ENCODE assay signal across 11 mouse cellular contexts in the genomic region with DNA sequence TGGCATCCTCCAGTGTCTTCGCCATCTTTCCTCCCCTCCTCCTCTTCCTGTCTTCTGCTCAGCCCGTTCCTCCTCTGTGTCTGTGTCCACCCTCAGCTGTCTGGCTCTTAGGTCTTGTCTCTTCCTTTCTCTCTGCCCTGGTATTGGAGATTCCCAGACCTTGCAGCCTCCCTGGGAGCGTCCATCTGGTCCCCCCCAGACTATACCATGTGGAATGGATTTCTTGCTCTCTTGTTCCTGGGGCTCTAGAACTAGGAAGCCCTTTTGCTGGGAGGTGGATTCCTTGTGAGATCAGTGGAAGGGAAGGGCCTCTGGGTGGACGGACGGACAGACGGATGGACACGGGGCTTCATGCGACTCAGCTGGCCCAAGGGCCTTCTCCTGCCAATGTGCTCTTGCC. TPM values are rescaled to one million over a fixed set of nuclear protein-coding genes. Genes with fewer than 3 reads are reported as not detected.
A peak's percentile ranks its signal among the peaks of the same experiment; 100 is the strongest.
DNase-seq lines count a peak whose midpoint lies in the region; ATAC-seq and TF ChIP-seq lines count a peak whose summit lies in the region.
"Had no signal": no experiment of that assay in that cellular context is flagged by ENCODE, and none has a peak within 500 bp of the region (broad histone marks: within the 10 kb centered on the region; RNA-seq: fewer than 3 reads in every experiment).

No protein-coding gene starts in this region.

- 0 out of 2 replicates have a peak overlapping the region, but pooled peaks have one; percentile 10 for H3K4me3 ChIP-seq in heart, embryonic 10.5 days
- H3K4me3 ChIP-seq in G1E (ENCODE audit: low read depth, low read length), result peak overlapping the region; percentile 61; the same call in 1 of the 2 replicates
- no peak overlapping the region for H3K4me3 ChIP-seq in forebrain, embryonic 12.5 days (replicated peaks)
- peak overlapping the region; percentile 84 for H3K4me3 ChIP-seq in liver, embryonic 16.5 days (ENCODE audit: low read depth, low read length)

- TF ChIP-seq CTCF in G1E (IDR thresholded peaks at IDR 0.05; ENCODE audit: low read depth, low read length), result no peak

- H3K4me2 ChIP-seq in forebrain, embryonic 12.5 days, result peak overlapping the region; percentile 97; the same call in 1 of the 2 replicates
- peak overlapping the region; percentile 97 for H3K4me2 ChIP-seq in liver, embryonic 16.5 days (ENCODE audit: low read depth, low read length)

- H3K27ac ChIP-seq in heart, embryonic 10.5 days, result peak overlapping the region; percentile 96
- 0 out of 2 replicates have a peak overlapping the region, but pooled peaks have one; percentile 2 for H3K27ac ChIP-seq in forebrain, embryonic 12.5 days
- peak overlapping the region; percentile 58 for H3K27ac ChIP-seq in liver, embryonic 16.5 days (ENCODE audit: low read length)

- H3K36me3 ChIP-seq in heart, embryonic 10.5 days, result peaks cover 64% of the 10 kb centered on the region
- peaks cover 93% of the 10 kb centered on the region for H3K36me3 ChIP-seq in G1E (replicated peaks)
- H3K36me3 ChIP-seq in forebrain, embryonic 12.5 days (replicated peaks), result peaks cover 51% of the 10 kb centered on the region
- peaks cover 9% of the 10 kb centered on the region for H3K36me3 ChIP-seq in liver, embryonic 16.5 days (ENCODE audit: control insufficient read depth, insufficient read depth)

- WGBS in heart, embryonic 10.5 days, result 85% methylated on average over 8 of the region's 8 CpGs
- WGBS in forebrain, embryonic 12.5 days, result 87% methylated on average over 8 of the region's 8 CpGs
- 70% methylated on average over 8 of the region's 8 CpGs for WGBS in liver, embryonic 16.5 days (ENCODE audit: insufficient replicate concordance)

- H3K9ac ChIP-seq in forebrain, embryonic 12.5 days, result no peak overlapping the region
- peak overlapping the region; percentile 87 for H3K9ac ChIP-seq in liver, embryonic 16.5 days (ENCODE audit: low read depth, low read length)

- H3K4me1 ChIP-seq in heart, embryonic 10.5 days, result peaks cover 83% of the 10 kb centered on the region
- peaks cover 96% of the 10 kb centered on the region for H3K4me1 ChIP-seq in G1E (ENCODE audit: insufficient read depth, low read depth, low read length)
- H3K4me1 ChIP-seq in forebrain, embryonic 12.5 days, result peaks cover 66% of the 10 kb centered on the region
- peaks cover 92% of the 10 kb centered on the region for H3K4me1 ChIP-seq in liver, embryonic 16.5 days (ENCODE audit: control insufficient read depth, low read depth, low read length)

- H3K27me3 ChIP-seq in heart, embryonic 10.5 days (ENCODE audit: insufficient read depth, poor library complexity, severe bottlenecking), result no peaks in the 10 kb centered on the region
- H3K27me3 ChIP-seq in G1E (ENCODE audit: insufficient read depth, low read length), result no peaks in the 10 kb centered on the region
- H3K27me3 ChIP-seq in forebrain, embryonic 12.5 days, result no peaks in the 10 kb centered on the region
- H3K27me3 ChIP-seq in liver, embryonic 16.5 days (ENCODE audit: control insufficient read depth, insufficient read depth, low read depth, low read length), result no peaks in the 10 kb centered on the region

- intact Hi-C loops in heart, postnatal 36 days (cut with DNase I), result no loop called here

- no peak for DNase-seq in heart, embryonic 10.5 days (ENCODE audit: low spot score)
- no peak for DNase-seq in heart, postnatal 36 days
- no peak for DNase-seq in G1E (ENCODE audit: low spot score)
- DNase-seq in adrenal gland, postnatal 36 days, result no peak
- no peak for DNase-seq in yolk sac, embryonic 10.5 days (ENCODE audit: low spot score)
- DNase-seq in ovary, postnatal 14 days (ENCODE audit: low spot score), result no peak
- DNase-seq: kidney, adult 8-10 months; lung, postnatal 36 days had no signal

- ATAC-seq in G1E (ENCODE audit: extremely low read depth, insufficient number of reproducible peaks, low FRiP score, poor library complexity, severe bottlenecking), result no peak
- no peak for ATAC-seq in forebrain, embryonic 12.5 days (ENCODE audit: low FRiP score)
- ATAC-seq in liver, embryonic 16.5 days (ENCODE audit: low read depth), result no peak
- ATAC-seq: CD4-positive, CD25-positive, alpha-beta regulatory T cell, adult 4 months had no signal

- no peaks in the 10 kb centered on the region for H3K9me3 ChIP-seq in heart, embryonic 10.5 days
- no peaks in the 10 kb centered on the region for H3K9me3 ChIP-seq in G1E (replicated peaks)
- H3K9me3 ChIP-seq in forebrain, embryonic 12.5 days, result no peaks in the 10 kb centered on the region
- H3K9me3 ChIP-seq in liver, embryonic 16.5 days (replicated peaks; ENCODE audit: control insufficient read depth, low read length), result no peaks in the 10 kb centered on the region

RNA-seq across cellular contexts. Expression of a gene that starts 5.3 kb away (rescaled TPM):
- polyA plus RNA-seq in heart, embryonic 10.5 days (2016; fragmentation: Nextera tagmentation; extraction: Ambion mirVana), result 8.5 and 12.5 TPM in 2 replicates
- total RNA-seq in heart, postnatal 36 days (2021), result 10 to 100 TPM; 46.3 to 50.8 TPM
- total RNA-seq in G1E (2014; fragmentation: Nextera tagmentation) (87.8 and 117 TPM in 2 replicates), G1E (2017) (68.2 and 83.2 TPM in 2 replicates)
- 207 and 233 TPM in 2 replicates for polyA plus RNA-seq in G1E (2012)
- 16.6 and 17.7 TPM in 2 replicates for polyA plus RNA-seq in forebrain, embryonic 12.5 days (2016; fragmentation: Nextera tagmentation; extraction: Ambion mirVana)
- 7.1 and 7.6 TPM in 2 replicates for polyA plus RNA-seq in liver, embryonic 16.5 days (2015; fragmentation: Nextera tagmentation; extraction: Ambion mirVana)
- total RNA-seq in adrenal gland, postnatal 36 days (2021), result 100 to 1,000 TPM; 119 to 120 TPM

RNA-seq across cellular contexts. Expression of a gene that starts 13.6 kb away (rescaled TPM):
- 15.1 and 18.8 TPM in 2 replicates for polyA plus RNA-seq in heart, embryonic 10.5 days (2016; fragmentation: Nextera tagmentation; extraction: Ambion mirVana)
- 1 to 10 TPM; 1.2 to 1.3 TPM for total RNA-seq in heart, postnatal 36 days (2021)
- total RNA-seq in G1E (2014; fragmentation: Nextera tagmentation) (71.8 and 84.9 TPM in 2 replicates), G1E (2017) (26.1 and 30.0 TPM in 2 replicates)
- polyA plus RNA-seq in G1E (2012), result 356 and 518 TPM in 2 replicates
- polyA plus RNA-seq in forebrain, embryonic 12.5 days (2016; fragmentation: Nextera tagmentation; extraction: Ambion mirVana), result 80.5 and 86.7 TPM in 2 replicates
- polyA plus RNA-seq in liver, embryonic 16.5 days (2015; fragmentation: Nextera tagmentation; extraction: Ambion mirVana), result 27.2 and 34.7 TPM in 2 replicates
- 1 to 10 TPM; 3.2 to 3.4 TPM for total RNA-seq in adrenal gland, postnatal 36 days (2021)

RNA-seq across cellular contexts. Expression of a gene that starts 20.0 kb away (rescaled TPM):
- 12.5 and 25.8 TPM in 2 replicates for polyA plus RNA-seq in heart, embryonic 10.5 days (2016; fragmentation: Nextera tagmentation; extraction: Ambion mirVana)
- 100 to 1,000 TPM; 185 to 189 TPM for total RNA-seq in heart, postnatal 36 days (2021)
- total RNA-seq in G1E (2014; fragmentation: Nextera tagmentation) (not detected in 2 replicates), G1E (2017) (0.06 and 0.87 TPM in 2 replicates)
- polyA plus RNA-seq in G1E (2012), result not detected in 2 replicates
- not detected in 2 replicates for polyA plus RNA-seq in forebrain, embryonic 12.5 days (2016; fragmentation: Nextera tagmentation; extraction: Ambion mirVana)
- 0.86 and 0.96 TPM in 2 replicates for polyA plus RNA-seq in liver, embryonic 16.5 days (2015; fragmentation: Nextera tagmentation; extraction: Ambion mirVana)
- total RNA-seq in adrenal gland, postnatal 36 days (2021), result not detected
- polyA plus RNA-seq: CD4-positive, CD25-positive, alpha-beta regulatory T cell, adult 4 months had no signal

RNA-seq across cellular contexts. Expression of a gene that starts 28.7 kb away (rescaled TPM):
- polyA plus RNA-seq in heart, embryonic 10.5 days (2016; fragmentation: Nextera tagmentation; extraction: Ambion mirVana), result 0.22 TPM in 1 of 2 replicates, not detected in the other
- total RNA-seq in heart, postnatal 36 days (2021), result not detected
- not detected in 2 replicates for total RNA-seq in G1E (2014; fragmentation: Nextera tagmentation)
- total RNA-seq in G1E (2017), result not detected in 2 replicates
- not detected in 2 replicates for polyA plus RNA-seq in G1E (2012)
- polyA plus RNA-seq in forebrain, embryonic 12.5 days (2016; fragmentation: Nextera tagmentation; extraction: Ambion mirVana), result not detected in 2 replicates
- polyA plus RNA-seq in liver, embryonic 16.5 days (2015; fragmentation: Nextera tagmentation; extraction: Ambion mirVana), result not detected in 2 replicates
- total RNA-seq in adrenal gland, postnatal 36 days (2021), result not detected
- polyA plus RNA-seq: CD4-positive, CD25-positive, alpha-beta regulatory T cell, adult 4 months had no signal

RNA-seq across cellular contexts. Expression of a gene that starts 45.1 kb away (rescaled TPM):
- 27.4 and 41.1 TPM in 2 replicates for polyA plus RNA-seq in heart, embryonic 10.5 days (2016; fragmentation: Nextera tagmentation; extraction: Ambion mirVana)
- total RNA-seq in heart, postnatal 36 days (2021), result 100 to 1,000 TPM; 439 to 481 TPM
- total RNA-seq in G1E (2014; fragmentation: Nextera tagmentation), result 40.3 and 46.1 TPM in 2 replicates
- 3.7 and 3.9 TPM in 2 replicates for total RNA-seq in G1E (2017)
- polyA plus RNA-seq in G1E (2012), result 33.7 and 37.8 TPM in 2 replicates
- polyA plus RNA-seq in forebrain, embryonic 12.5 days (2016; fragmentation: Nextera tagmentation; extraction: Ambion mirVana), result 17.3 and 19.4 TPM in 2 replicates
- polyA plus RNA-seq in liver, embryonic 16.5 days (2015; fragmentation: Nextera tagmentation; extraction: Ambion mirVana), result 10.7 and 13.9 TPM in 2 replicates
- total RNA-seq in adrenal gland, postnatal 36 days (2021), result 100 to 1,000 TPM in 1 of 2 experiments, 10 to 100 TPM in 1; 70.0 to 103 TPM

Comparison
In these comparisons a context has a peak if more than half of its experiments do, and no peak if none do; other contexts are left out.
1. H3K27ac ChIP-seq: peak in every context shown above with its lines; median percentile 96 in heart, embryonic 10.5 days; 58 in liver, embryonic 16.5 days; 2 in forebrain, embryonic 12.5 days.
2. RNA of a gene that starts 5.3 kb away (polyA plus RNA-seq): 207 to 233 TPM in G1E; 16.6 to 17.7 TPM in forebrain, embryonic 12.5 days, 8.5 to 12.5 TPM in heart, embryonic 10.5 days and 7.1 to 7.6 TPM in liver, embryonic 16.5 days; every median in the first group is over 10 times any median in the second.